Mouse (Mus musculus): ENCODE results near the gene Aifm1.

DNA sequence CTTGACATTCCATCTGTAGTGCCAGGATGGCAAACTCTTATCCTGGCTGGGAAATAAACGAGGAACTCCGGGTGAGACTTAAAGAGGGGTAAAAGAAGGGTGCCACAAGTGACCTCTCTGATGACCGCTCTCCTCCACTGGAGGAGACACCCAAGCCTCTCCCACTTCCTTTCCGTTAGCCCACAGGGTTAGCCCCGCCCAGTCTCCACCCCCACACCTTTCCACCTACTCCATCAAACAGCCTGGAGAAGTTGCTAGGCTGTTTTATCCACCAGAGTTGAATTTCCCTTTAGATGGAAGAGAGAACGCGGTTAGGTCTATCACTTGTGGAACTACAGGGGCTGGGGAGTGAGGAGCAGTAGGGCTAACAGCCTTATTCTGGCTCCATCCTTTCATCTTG is 88.1 kb downstream of the Aifm1 start:
- no peak for TF ChIP-seq ZNF384 (IDR thresholded peaks at IDR 0.05; ENCODE audit: low read depth, low read length)
- no peak for TF ChIP-seq HCFC1 (IDR thresholded peaks at IDR 0.05; ENCODE audit: borderline replicate concordance, insufficient read depth, low read length)
